Mouse (Mus musculus): ENCODE measurements around the gene Fgg.

- no peak for TF ChIP-seq CTCF (IDR thresholded peaks at IDR 0.05; ENCODE audit: borderline replicate concordance, control insufficient read depth, extremely low read depth, insufficient read depth, low read length, poor library complexity)
- no peak for TF ChIP-seq POLR2A (IDR thresholded peaks at IDR 0.05; ENCODE audit: control insufficient read depth, extremely low read depth, insufficient read depth, low read length, poor library complexity)
Measured at GRCm38 (mm10) chr3:82999995-83000394, 7.5 kb upstream of the Fgg start.
